Mouse (Mus musculus) brain, embryonic 14.5 days (tissue): ENCODE results near the gene Diaph3.

Experiments
- CTCF ChIP-seq: fragments of 200-500 bp; IDR thresholded peaks from 2 replicates; pipeline ENCODE4 v1.5.1; 2012; ENCODE audit warnings: inconsistent platforms, mild to moderate bottlenecking, moderate library complexity, borderline replicate concordance; ENCODE audit not compliant: insufficient read depth, insufficient read length; ENCODE audit errors: extremely low read depth
- POLR2A ChIP-seq: fragments of 200-500 bp; IDR thresholded peaks from 2 replicates; pipeline ENCODE4 v1.6.1; 2012; ENCODE audit warnings: mild to moderate bottlenecking, inconsistent platforms, borderline replicate concordance; ENCODE audit not compliant: poor library complexity, insufficient read depth, insufficient read length, severe bottlenecking; ENCODE audit errors: extremely low read depth

GRCm38 (mm10) chr14:86727538-86728045, 413.4 kb downstream of the Diaph3 start:
- TF ChIP-seq POLR2A (no peak), CTCF (no peak)
